Mouse (Mus musculus) C2C12 (cell line): ENCODE measurements around the gene Olfr412. TPM values are rescaled to one million over a fixed set of nuclear protein-coding genes. Genes with fewer than 3 reads are reported as not detected.

Source experiments
- H3K27me3 ChIP-seq: one replicate; pipeline ENCODE4 v1.6.1; 2011; ENCODE audit not compliant: control insufficient read depth, insufficient read depth, insufficient read length
- H3K36me3 ChIP-seq: one replicate; pipeline ENCODE4 v1.6.1; 2011; ENCODE audit not compliant: control insufficient read depth, insufficient read depth
- H3K4me3 ChIP-seq: one replicate; pipeline ENCODE4 v1.5.1; 2011; ENCODE audit warnings: mild to moderate bottlenecking, control low read depth; ENCODE audit not compliant: poor library complexity, insufficient read depth, severe bottlenecking
- H3K79me2 ChIP-seq: one replicate; pipeline ENCODE4 v1.6.1; 2011; ENCODE audit not compliant: control insufficient read depth, insufficient read depth
- H3K79me3 ChIP-seq: one replicate; pipeline ENCODE4 v1.6.1; 2011; ENCODE audit warnings: low read depth, control low read depth
- H3ac ChIP-seq: one replicate; pipeline ENCODE3; 2011; ENCODE audit warnings: low read depth; ENCODE audit not compliant: control insufficient read depth, insufficient read length
- CEBPB ChIP-seq: IDR thresholded peaks from one replicate; pipeline ENCODE4 v1.6.1; 2011; ENCODE audit warnings: low read depth, mild to moderate bottlenecking, control low read depth, moderate library complexity
- CTCF ChIP-seq: IDR thresholded peaks from one replicate; pipeline ENCODE4 v1.5.1; 2011; ENCODE audit not compliant: control insufficient read depth, insufficient read depth, insufficient read length
- FOSL1 ChIP-seq: IDR thresholded peaks from one replicate; pipeline ENCODE4 v1.8.0; 2011; ENCODE audit warnings: mild to moderate bottlenecking, low read length; ENCODE audit not compliant: poor library complexity, insufficient read depth, severe bottlenecking
- MAX ChIP-seq: IDR thresholded peaks from one replicate; pipeline ENCODE4 v1.6.1; 2011; ENCODE audit warnings: mild to moderate bottlenecking, control low read depth
- MYOD1 ChIP-seq: IDR thresholded peaks from one replicate; pipeline ENCODE4 v1.6.1; 2011; ENCODE audit warnings: low read depth; ENCODE audit not compliant: control insufficient read depth, insufficient read length
- MYOG ChIP-seq: IDR thresholded peaks from one replicate; pipeline ENCODE4 v1.6.1; 2011; ENCODE audit not compliant: control insufficient read depth, insufficient read length; ENCODE audit errors: extremely low read depth
- USF1 ChIP-seq: IDR thresholded peaks from one replicate; pipeline ENCODE4 v1.6.1; 2011; ENCODE audit warnings: low read depth, mild to moderate bottlenecking, control low read depth, moderate library complexity
- polyA plus RNA-seq: library from polyadenylated mRNA; unstranded; fragments of >200 nt; fragmentation: generic; extraction: Trizol; gene quantifications from one replicate; pipeline ENCODE4 v1.2.1, GENCODE M21; 2012; ENCODE audit warnings: missing spikeins

The Olfr412 gene
- polyA plus RNA-seq, 1 experiment = not detected

DNA sequence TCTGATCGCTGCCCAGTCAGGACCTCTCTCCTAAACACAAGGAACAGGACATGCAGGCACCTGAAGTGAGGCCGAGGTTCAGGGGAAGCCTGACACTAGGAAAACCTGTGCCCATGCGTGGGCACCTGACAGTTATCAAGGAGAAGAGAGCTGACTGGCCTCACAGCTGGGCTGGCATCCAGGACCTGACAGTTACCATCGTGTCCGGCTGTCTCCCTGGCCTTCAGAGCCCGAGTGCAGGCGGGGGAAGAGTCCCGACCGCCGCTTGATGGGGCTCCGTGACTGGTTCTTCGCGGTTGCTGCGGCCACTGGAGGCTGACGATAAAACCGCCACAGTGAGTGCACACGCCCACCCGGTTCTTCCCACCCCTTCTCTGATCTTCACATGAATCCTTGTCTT, 33.7 kb downstream of the Olfr412 start:
- TF ChIP-seq CTCF (no peak), MAX (no peak), FOSL1 (no peak), CEBPB (no peak), MYOG (no peak), MYOD1 (no peak), USF1 (no peak)
- Histone ChIP-seq H3K79me3 (no peaks in the 10 kb centered on the region), H3K4me3 (no peak overlapping the region)

DNA sequence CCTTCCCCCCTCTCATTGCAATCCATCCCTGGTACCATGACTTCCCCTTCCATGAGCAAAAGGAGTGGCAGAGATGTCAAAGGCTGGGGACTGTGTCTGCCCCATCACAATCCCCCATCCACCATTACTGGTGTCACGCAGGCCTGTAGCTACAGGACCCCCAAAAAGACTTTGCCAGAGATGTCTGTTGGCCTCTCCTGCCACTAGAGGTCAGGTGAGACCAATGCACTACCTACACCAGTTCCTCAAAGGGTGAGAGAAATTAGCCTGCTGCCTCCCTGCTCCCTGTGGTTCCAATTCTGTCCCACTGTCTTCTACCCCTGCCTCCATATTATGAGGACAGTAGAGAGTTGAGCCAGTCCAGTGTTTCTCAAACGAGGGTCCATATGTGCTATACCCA, 40.3 kb downstream of the Olfr412 start:
- Histone ChIP-seq H3K79me2 (no peaks in the 10 kb centered on the region), H3K4me3 (no peak overlapping the region), H3K27me3 (no peaks in the 10 kb centered on the region), H3ac (no peak overlapping the region), H3K79me3 (no peaks in the 10 kb centered on the region), H3K36me3 (no peaks in the 10 kb centered on the region)
- TF ChIP-seq CEBPB = no peak
- no peak for TF ChIP-seq FOSL1
- TF ChIP-seq CTCF = no peak
- TF ChIP-seq USF1 = no peak

More for the DNA sequence above, 33.7 kb downstream of the Olfr412 start:
- Histone ChIP-seq H3K36me3 (no peaks in the 10 kb centered on the region), H3K79me2 (no peaks in the 10 kb centered on the region), H3K27me3 (no peaks in the 10 kb centered on the region), H3ac (no peak overlapping the region)

DNA sequence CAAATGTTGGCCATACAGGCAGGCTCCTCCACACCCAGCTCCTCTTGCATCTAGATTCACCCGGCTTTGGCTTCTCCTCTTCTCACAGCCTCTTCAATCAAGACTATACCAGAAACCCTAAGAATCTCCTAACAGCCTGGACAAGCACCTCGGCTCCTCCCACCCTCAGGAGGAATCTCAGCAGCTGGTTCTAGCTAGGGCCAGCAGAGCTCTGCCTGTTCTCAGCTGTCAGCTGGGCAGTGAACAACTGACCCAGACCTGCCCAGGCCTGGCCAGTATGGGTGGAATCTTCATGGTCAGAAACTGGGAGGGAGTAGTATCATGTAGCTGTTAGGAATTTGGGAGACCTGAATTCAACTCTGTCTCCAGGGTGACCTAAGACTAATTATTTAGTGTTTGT, 42.3 kb downstream of the Olfr412 start:
- no peak overlapping the region for H3ac ChIP-seq
- H3K79me2 ChIP-seq = no peaks in the 10 kb centered on the region
- no peak overlapping the region for H3K4me3 ChIP-seq
- TF ChIP-seq USF1 = no peak
- no peak for TF ChIP-seq FOSL1
- no peak for TF ChIP-seq MYOG
- TF ChIP-seq CEBPB = no peak
- no peak for TF ChIP-seq MYOD1
- no peak for TF ChIP-seq MAX
- TF ChIP-seq CTCF = no peak
- no peaks in the 10 kb centered on the region for H3K79me3 ChIP-seq
- H3K36me3 ChIP-seq = no peaks in the 10 kb centered on the region
- no peaks in the 10 kb centered on the region for H3K27me3 ChIP-seq

- H3ac ChIP-seq = no peak overlapping the region
- H3K27me3 ChIP-seq = no peaks in the 10 kb centered on the region
- no peaks in the 10 kb centered on the region for H3K36me3 ChIP-seq
- TF ChIP-seq USF1 (no peak), MYOG (no peak), MAX (no peak), FOSL1 (no peak), CTCF (no peak), MYOD1 (no peak), CEBPB (no peak)
- no peaks in the 10 kb centered on the region for H3K79me3 ChIP-seq
- H3K79me2 ChIP-seq = no peaks in the 10 kb centered on the region
- H3K4me3 ChIP-seq = no peak overlapping the region
These were observed 43.3 kb downstream of the Olfr412 start for GRCm38 (mm10) chr11:74405201-74405600.

GRCm38 (mm10) chr11:74408587-74409446, 46.9 kb downstream of the Olfr412 start:
- no peak overlapping the region for H3ac ChIP-seq
- H3K4me3 ChIP-seq = no peak overlapping the region
- TF ChIP-seq MYOD1 = no peak
- H3K27me3 ChIP-seq = no peaks in the 10 kb centered on the region
- H3K36me3 ChIP-seq = no peaks in the 10 kb centered on the region
- no peaks in the 10 kb centered on the region for H3K79me2 ChIP-seq
- H3K79me3 ChIP-seq = no peaks in the 10 kb centered on the region

DNA sequence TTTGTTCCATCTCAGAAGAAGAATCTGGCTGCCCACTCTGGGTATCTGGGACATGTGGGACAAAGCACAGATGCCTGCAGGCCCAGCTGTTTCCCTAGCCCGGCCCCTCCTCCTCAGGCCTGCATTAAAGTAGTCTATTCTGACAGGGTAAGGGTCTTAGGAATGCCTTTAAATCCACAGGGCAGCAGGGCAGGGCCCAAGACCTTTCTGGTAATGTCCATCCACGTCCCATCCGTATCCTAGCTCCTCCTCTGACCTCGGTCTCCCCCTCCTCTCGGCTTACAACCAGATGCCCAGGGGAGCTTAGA, 47.5 kb downstream of the Olfr412 start:
- H3K27me3 ChIP-seq = no peaks in the 10 kb centered on the region
- no peak overlapping the region for H3K4me3 ChIP-seq
- no peak overlapping the region for H3ac ChIP-seq
- TF ChIP-seq MAX (no peak), USF1 (no peak), FOSL1 (no peak), CTCF (no peak), MYOG (no peak), CEBPB (no peak), MYOD1 (no peak)
- H3K79me3 ChIP-seq = no peaks in the 10 kb centered on the region
- no peaks in the 10 kb centered on the region for H3K79me2 ChIP-seq
- H3K36me3 ChIP-seq = no peaks in the 10 kb centered on the region
